Mouse (Mus musculus): ENCODE data around the gene Myt1l. TPM values are rescaled to one million over a fixed set of nuclear protein-coding genes. Genes with fewer than 3 reads are reported as not detected.

Gene Myt1l
- polyA plus RNA-seq, 1 experiment from 2014 or later, result 218 TPM

- Histone ChIP-seq H3K27ac (peak overlapping the region; percentile 90), H3K36me3 (no peaks in the 10 kb centered on the region), H3K4me2 (no peak overlapping the region), H3K9ac (peak overlapping the region; percentile 55), H3K4me3 (no peak overlapping the region), H3K27me3 (no peaks in the 10 kb centered on the region), H3K4me1 (replicated peaks) (peaks cover 66% of the 10 kb centered on the region), H3K9me3 (no peaks in the 10 kb centered on the region)
- 6% methylated on average over 6 of the region's 6 CpGs for WGBS
- no peak for ATAC-seq (ENCODE audit: low FRiP score)
These were observed 173.6 kb downstream of the Myt1l start for GRCm38 (mm10) chr12:29701731-29702316.

DNA sequence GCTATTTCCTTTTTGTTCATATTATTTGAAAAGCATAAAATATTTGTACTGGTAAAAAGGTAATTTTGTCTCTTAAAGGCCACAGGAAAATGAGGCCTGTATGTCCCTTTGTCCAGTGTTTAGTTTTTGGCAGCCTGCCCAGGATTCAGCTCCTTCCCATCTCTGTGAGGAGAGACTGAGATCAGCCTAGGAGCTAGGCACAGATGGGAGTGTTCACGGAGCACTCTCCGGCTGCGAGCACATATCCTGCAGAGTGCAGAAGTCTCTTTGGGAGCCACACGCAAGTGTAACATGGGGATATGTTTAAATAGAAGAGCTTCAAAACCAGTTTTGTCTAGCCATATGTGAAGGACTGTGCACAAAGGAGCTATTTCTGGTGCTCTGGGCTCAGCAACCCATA is 174.4 kb downstream of the Myt1l start:
- Histone ChIP-seq H3K9ac (no peak overlapping the region), H3K27ac (peak overlapping the region; percentile 90), H3K4me2 (no peak overlapping the region), H3K9me3 (no peaks in the 10 kb centered on the region), H3K36me3 (no peaks in the 10 kb centered on the region), H3K4me3 (no peak overlapping the region), H3K4me1 (replicated peaks) (peaks cover 60% of the 10 kb centered on the region), H3K27me3 (no peaks in the 10 kb centered on the region)
- WGBS, result 21% methylated on average over 4 of the region's 4 CpGs
- no peak for ATAC-seq (ENCODE audit: low FRiP score)

DNA sequence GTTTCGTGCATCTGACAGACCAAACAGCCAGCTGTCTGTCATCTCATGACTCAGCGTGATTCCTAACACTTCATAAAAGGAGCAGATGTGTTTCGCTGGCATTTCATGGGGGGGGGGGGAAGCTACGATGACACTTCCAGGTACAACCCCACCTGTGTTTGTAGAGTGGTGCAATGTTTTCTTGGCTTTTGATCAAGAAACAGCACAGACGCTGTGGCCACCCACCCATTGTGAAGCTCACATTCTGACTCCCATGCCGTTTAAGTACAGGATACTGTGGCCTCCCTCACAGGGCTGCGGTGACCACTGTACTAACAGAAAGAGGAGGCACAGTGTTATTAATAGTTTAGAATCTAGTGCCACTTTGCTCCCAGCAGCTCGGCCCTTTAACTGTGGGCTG is 175.4 kb downstream of the Myt1l start:
- WGBS, result 83% methylated on average over 8 of the region's 8 CpGs
- H3K27ac ChIP-seq, result peak overlapping the region; percentile 90
- no peaks in the 10 kb centered on the region for H3K36me3 ChIP-seq
- no peak overlapping the region for H3K4me2 ChIP-seq
- H3K4me3 ChIP-seq, result no peak overlapping the region
- no peaks in the 10 kb centered on the region for H3K27me3 ChIP-seq
- H3K9ac ChIP-seq, result no peak overlapping the region
- peaks cover 57% of the 10 kb centered on the region for H3K4me1 ChIP-seq (replicated peaks)
- no peak for ATAC-seq (ENCODE audit: low FRiP score)
- no peaks in the 10 kb centered on the region for H3K9me3 ChIP-seq

- no peak for ATAC-seq (ENCODE audit: low FRiP score)
- no peaks in the 10 kb centered on the region for H3K27me3 ChIP-seq
- no peak overlapping the region for H3K4me3 ChIP-seq
- no peaks in the 10 kb centered on the region for H3K9me3 ChIP-seq
- no peak overlapping the region for H3K27ac ChIP-seq
- 77% methylated on average over 3 of the region's 3 CpGs for WGBS
- H3K36me3 ChIP-seq, result no peaks in the 10 kb centered on the region
- no peak overlapping the region for H3K9ac ChIP-seq
- peaks cover 26% of the 10 kb centered on the region for H3K4me1 ChIP-seq (replicated peaks)
- no peak overlapping the region for H3K4me2 ChIP-seq
These were observed 178.9 kb downstream of the Myt1l start for GRCm38 (mm10) chr12:29707094-29707493.

DNA sequence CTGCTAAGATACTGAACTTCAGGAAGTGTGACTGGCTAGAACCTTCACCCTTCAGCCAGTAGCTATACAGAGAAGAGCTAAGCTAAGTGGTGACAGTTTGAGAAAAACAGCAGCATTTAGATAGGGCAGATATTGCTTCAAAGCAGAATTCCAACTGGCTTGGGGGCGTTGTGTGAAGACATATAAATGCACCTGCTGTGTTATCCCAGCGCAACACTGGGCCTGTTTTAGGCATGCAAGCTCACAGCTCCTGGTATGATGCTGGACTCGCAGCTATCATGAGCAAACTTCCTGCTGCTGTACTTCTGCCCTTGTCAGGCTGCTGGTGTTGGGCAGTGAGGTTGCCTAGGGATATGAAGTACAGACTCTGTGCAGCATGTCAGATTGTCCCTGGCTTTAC is 180.0 kb downstream of the Myt1l start:
- 73% methylated on average over 3 of the region's 3 CpGs for WGBS
- H3K9me3 ChIP-seq, result no peaks in the 10 kb centered on the region

GRCm38 (mm10) chr12:29712795-29713721 is 184.9 kb downstream of the Myt1l start:
- Histone ChIP-seq H3K27me3 (no peaks in the 10 kb centered on the region), H3K27ac (no peak overlapping the region; the same call in none of the 2 replicates), H3K9ac (no peak overlapping the region), H3K4me1 (replicated peaks) (0 out of 2 replicates have a peak, but pooled peaks cover 3% of the 10 kb centered on the region), H3K9me3 (no peaks in the 10 kb centered on the region), H3K36me3 (no peaks in the 10 kb centered on the region), H3K4me3 (no peak overlapping the region), H3K4me2 (no peak overlapping the region)
- ATAC-seq (ENCODE audit: low FRiP score), result no peak
- 90% methylated on average over 15 of the region's 15 CpGs for WGBS

More for the DNA sequence above, 180.0 kb downstream of the Myt1l start:
- Histone ChIP-seq H3K9ac (peak overlapping the region; percentile 11; the same call in 1 of the 2 replicates), H3K27ac (no peak overlapping the region), H3K4me2 (no peak overlapping the region), H3K4me1 (replicated peaks) (peaks cover 15% of the 10 kb centered on the region), H3K36me3 (no peaks in the 10 kb centered on the region), H3K27me3 (no peaks in the 10 kb centered on the region), H3K4me3 (no peak overlapping the region)
- ATAC-seq (ENCODE audit: low FRiP score), result no peak

DNA sequence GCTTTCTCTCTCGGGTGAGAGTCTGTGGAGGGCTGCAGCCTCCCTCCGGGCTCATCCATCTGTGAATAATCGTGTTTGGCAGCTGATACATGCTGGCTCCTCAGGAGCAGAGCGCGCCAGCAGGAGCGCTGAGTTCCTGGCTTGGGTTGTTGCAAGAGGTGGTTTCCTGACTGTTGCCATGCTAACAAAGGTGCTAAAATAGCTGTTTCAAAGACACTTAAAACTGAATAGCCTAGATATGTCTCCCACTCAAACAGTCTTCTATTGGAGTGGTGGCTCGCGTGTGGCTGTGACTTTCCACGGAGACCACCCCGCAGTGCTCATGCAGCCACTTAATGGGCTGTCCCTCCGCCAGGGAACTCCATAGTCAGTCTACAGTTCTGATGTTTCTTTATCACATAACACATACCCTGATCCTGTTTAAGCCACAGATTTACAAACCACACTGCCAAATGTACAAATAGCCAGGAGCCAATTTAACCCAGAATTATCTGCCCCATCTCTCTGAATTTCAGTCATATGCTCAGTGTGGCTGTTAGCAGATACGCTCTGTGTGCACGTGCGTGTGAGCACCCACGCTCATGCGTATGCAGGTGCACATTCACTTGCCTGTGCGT is 195.6 kb downstream of the Myt1l start:
- Histone ChIP-seq H3K27me3 (no peaks in the 10 kb centered on the region), H3K9ac (no peak overlapping the region), H3K36me3 (no peaks in the 10 kb centered on the region), H3K4me3 (no peak overlapping the region), H3K4me2 (peak overlapping the region; percentile 6; the same call in 1 of the 2 replicates), H3K4me1 (replicated peaks) (peaks cover 24% of the 10 kb centered on the region), H3K9me3 (no peaks in the 10 kb centered on the region), H3K27ac (peak overlapping the region; percentile 46)
- 66% methylated on average over 17 of the region's 17 CpGs for WGBS
- ATAC-seq (ENCODE audit: low FRiP score), result 0 out of 2 replicates have a peak, but pooled peaks have one; percentile 59

DNA sequence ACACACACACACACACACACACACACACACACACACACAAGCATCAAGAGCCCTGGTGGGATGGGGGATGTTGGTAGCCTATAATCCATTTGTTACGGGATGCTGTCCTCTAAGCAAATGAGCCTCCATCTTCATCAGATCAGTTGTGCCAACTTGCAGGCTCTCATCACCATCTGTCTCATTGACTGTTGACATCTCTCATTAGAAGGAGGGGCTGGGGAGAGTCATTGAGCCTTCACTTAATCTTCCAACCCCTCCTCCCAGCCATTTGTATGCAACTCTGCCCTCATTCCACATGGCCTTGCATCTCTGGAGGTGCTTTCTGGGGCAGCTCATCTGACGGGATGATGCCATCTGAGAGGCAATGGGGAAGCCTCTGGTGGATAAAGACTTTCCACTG is 200.1 kb downstream of the Myt1l start:
- Histone ChIP-seq H3K4me1 (replicated peaks) (peaks cover 22% of the 10 kb centered on the region), H3K9ac (no peak overlapping the region), H3K4me2 (no peak overlapping the region), H3K27ac (no peak overlapping the region), H3K4me3 (no peak overlapping the region), H3K36me3 (0 out of 2 replicates have a peak, but pooled peaks cover 4% of the 10 kb centered on the region), H3K9me3 (no peaks in the 10 kb centered on the region), H3K27me3 (no peaks in the 10 kb centered on the region)
- 73% methylated on average over 2 of the region's 2 CpGs for WGBS
- ATAC-seq (ENCODE audit: low FRiP score), result no peak

GRCm38 (mm10) chr12:29740346-29741025 is 212.3 kb downstream of the Myt1l start:
- H3K4me1 ChIP-seq (replicated peaks), result peaks cover 28% of the 10 kb centered on the region
- ATAC-seq (ENCODE audit: low FRiP score), result no peak
- no peaks in the 10 kb centered on the region for H3K27me3 ChIP-seq
- WGBS, result 60% methylated on average over 8 of the region's 8 CpGs
- H3K36me3 ChIP-seq, result peaks cover 3% of the 10 kb centered on the region; the same call in 1 of the 2 replicates
- no peak overlapping the region for H3K4me3 ChIP-seq
- no peaks in the 10 kb centered on the region for H3K9me3 ChIP-seq
- H3K27ac ChIP-seq, result peak overlapping the region; percentile 71
- no peak overlapping the region for H3K4me2 ChIP-seq
- H3K9ac ChIP-seq, result no peak overlapping the region

- no peaks in the 10 kb centered on the region for H3K27me3 ChIP-seq
- ATAC-seq (ENCODE audit: low FRiP score), result no peak
- H3K4me2 ChIP-seq, result no peak overlapping the region
- 85% methylated on average over 6 of the region's 6 CpGs for WGBS
- no peak overlapping the region for H3K9ac ChIP-seq
- peaks cover 28% of the 10 kb centered on the region for H3K4me1 ChIP-seq (replicated peaks)
- peaks cover 3% of the 10 kb centered on the region; the same call in 1 of the 2 replicates for H3K36me3 ChIP-seq
- peak overlapping the region; percentile 71 for H3K27ac ChIP-seq
- no peaks in the 10 kb centered on the region for H3K9me3 ChIP-seq
- no peak overlapping the region for H3K4me3 ChIP-seq
These were observed 213.0 kb downstream of the Myt1l start for GRCm38 (mm10) chr12:29741181-29741580.

- 71% methylated on average over 4 of the region's 4 CpGs for WGBS
- no peak overlapping the region for H3K27ac ChIP-seq
- ATAC-seq (ENCODE audit: low FRiP score), result no peak
- no peaks in the 10 kb centered on the region for H3K27me3 ChIP-seq
- H3K36me3 ChIP-seq, result no peaks in the 10 kb centered on the region
- H3K9me3 ChIP-seq, result no peaks in the 10 kb centered on the region
- peaks cover 8% of the 10 kb centered on the region for H3K4me1 ChIP-seq (replicated peaks)
- no peak overlapping the region for H3K4me3 ChIP-seq
- H3K4me2 ChIP-seq, result no peak overlapping the region
- H3K9ac ChIP-seq, result no peak overlapping the region
These were observed 222.5 kb downstream of the Myt1l start for GRCm38 (mm10) chr12:29750604-29751128.

Data from hindbrain, embryonic 13.5 days (tissue).